Comparison of ENCODE assay signal across 8 mouse cellular contexts in genomic region chr4:57845031-57845431, GRCm38 (mm10).
A peak's percentile ranks its signal among the peaks of the same experiment; 100 is the strongest.
DNase-seq lines count a peak whose midpoint lies in the region; ATAC-seq lines count a peak whose summit lies in the region.

No protein-coding gene starts in this region.

- H3K4me1 ChIP-seq in embryonic facial prominence, embryonic 12.5 days = peaks cover 42% of the 10 kb centered on the region
- peaks cover 62% of the 10 kb centered on the region for H3K4me1 ChIP-seq in lung, embryonic 15.5 days

- peak; percentile 61 for ATAC-seq in embryonic facial prominence, embryonic 12.5 days (ENCODE audit: insufficient number of reproducible peaks, insufficient read depth, low FRiP score, low TSS enrichment)
- peak; percentile 91 for ATAC-seq in lung, embryonic 15.5 days (ENCODE audit: borderline replicate concordance, extremely low read depth, low FRiP score, low TSS enrichment)

- 0 out of 2 replicates have a peak, but pooled peaks cover 5% of the 10 kb centered on the region for H3K36me3 ChIP-seq in embryonic facial prominence, embryonic 12.5 days
- H3K36me3 ChIP-seq in lung, embryonic 15.5 days = peaks cover under 1% of the 10 kb centered on the region; the same call in 1 of the 2 replicates

- WGBS in embryonic facial prominence, embryonic 12.5 days = 2% methylated on average over 10 of the region's 10 CpGs
- WGBS in lung, embryonic 15.5 days = under 1% methylated on average over 10 of the region's 10 CpGs

- H3K9ac ChIP-seq in embryonic facial prominence, embryonic 12.5 days = peak overlapping the region; percentile 49
- H3K9ac ChIP-seq in lung, embryonic 15.5 days = peak overlapping the region; percentile 54

- peak overlapping the region; percentile 49 for H3K4me2 ChIP-seq in embryonic facial prominence, embryonic 12.5 days (replicated peaks)
- H3K4me2 ChIP-seq in lung, embryonic 15.5 days = peak overlapping the region; percentile 66

- peak overlapping the region; percentile 97 for H3K27ac ChIP-seq in embryonic facial prominence, embryonic 12.5 days
- H3K27ac ChIP-seq in lung, embryonic 15.5 days = peak overlapping the region; percentile 93

- DNase-seq in layer of hippocampus, postnatal 10 days (ENCODE audit: low spot score in 2 of 2) = peak; percentile 22 to 51
- no peak for DNase-seq in layer of hippocampus, postnatal 25 days (ENCODE audit: extremely low spot score in 1 of 2, low spot score in 1 of 2)
- peak; percentile 95 for DNase-seq in heart, adult 8-10 months (ENCODE audit: low spot score)
- peak; percentile 92 to 94 for DNase-seq in kidney, adult 8-10 months
- peak; percentile 54 for DNase-seq in retina, postnatal 1 day
- DNase-seq in MN1 (ENCODE audit: low spot score) = no peak

- H3K9me3 ChIP-seq in embryonic facial prominence, embryonic 12.5 days = no peaks in the 10 kb centered on the region
- H3K9me3 ChIP-seq in lung, embryonic 15.5 days = no peaks in the 10 kb centered on the region

- H3K4me3 ChIP-seq in embryonic facial prominence, embryonic 12.5 days = peak overlapping the region; percentile 32
- H3K4me3 ChIP-seq in lung, embryonic 15.5 days = peak overlapping the region; percentile 44

- H3K27me3 ChIP-seq in embryonic facial prominence, embryonic 12.5 days = no peaks in the 10 kb centered on the region
- H3K27me3 ChIP-seq in lung, embryonic 15.5 days = no peaks in the 10 kb centered on the region

Comparison
In these comparisons a context has a peak if more than half of its experiments do, and no peak if none do; other contexts are left out.
1. DNase-seq: peak in layer of hippocampus, postnatal 10 days (2 of 2), heart, adult 8-10 months (single experiment), kidney, adult 8-10 months (2 of 2) and retina, postnatal 1 day (single experiment); none in layer of hippocampus, postnatal 25 days (0 of 2) and MN1 (single experiment).